Mouse (Mus musculus) layer of hippocampus, adult 9-11 months (tissue): ENCODE measurements around the gene Gm13040.
"Not testable (repeated sequence)": the region's sequence is repeated elsewhere in the genome, so short reads cannot be mapped to it uniquely, and the experiment has no call there.

Experiments
- DNase-seq: peaks from one replicate; pipeline ENCODE4 v3.0.0; 2022

Gene Gm13040

GRCm38 (mm10) chr4:143535654-143536053 lies at the start of gene Gm13040:
Gene Gm13040, plus strand, starts transcription at chr4:143535954.
- DNase-seq = not testable (repeated sequence)

- no peak for DNase-seq
Observed at GRCm38 (mm10) chr4:143511043-143511442, 24.7 kb upstream of the Gm13040 start, which contains the start of gene Gm13043. Gene Gm13043, plus strand, starts transcription at chr4:143511343.

GRCm38 (mm10) chr4:143551400-143551799 lies 15.6 kb downstream of the Gm13040 start, which contains the start of the genes BC080695 and Gm13057:
Gene BC080695, plus strand, starts transcription at chr4:143551700.
Gene Gm13057, plus strand, starts transcription at chr4:143551709.
- not testable (repeated sequence) for DNase-seq
